Mouse (Mus musculus): ENCODE results near the gene Nelfb. TPM values are rescaled to one million over a fixed set of nuclear protein-coding genes. Genes with fewer than 3 reads are reported as not detected.

Gene Nelfb
- polyA plus RNA-seq, 1 experiment from 2014 or later = 93.7 TPM

GRCm38 (mm10) chr2:25218445-25218844, 7.2 kb upstream of the Nelfb start, which contains the start of gene Fam166a:
Gene Fam166a, plus strand, starts transcription at chr2:25218745.
- Histone ChIP-seq H3K4me2 (replicated peaks; ENCODE audit: low read depth, low read length) (no peak within 1 kb of the TSS), H3K9me3 (ENCODE audit: control insufficient read depth, low read length) (no peaks in the 10 kb centered on the region), H3K27me3 (ENCODE audit: control insufficient read depth, insufficient read depth, low read length) (no peaks in the 10 kb centered on the region), H3K36me3 (ENCODE audit: control insufficient read depth, insufficient read depth, low read length) (no peaks in the 10 kb centered on the region), H3K4me3 (ENCODE audit: low read depth, low read length) (no peak within 1 kb of the TSS), H3K9ac (ENCODE audit: low read depth, low read length) (no peak within 1 kb of the TSS), H3K27ac (ENCODE audit: low read depth, low read length) (no peak within 1 kb of the TSS), H3K4me1 (replicated peaks; ENCODE audit: control insufficient read depth, insufficient read depth, low read length) (no peaks in the 10 kb centered on the region)
- no peak for ATAC-seq (ENCODE audit: low FRiP score)
- DNase-seq (ENCODE audit: low spot score) = no peak

- Histone ChIP-seq H3K27me3 (ENCODE audit: control insufficient read depth, insufficient read depth, low read length) (no peaks in the 10 kb centered on the region), H3K4me1 (replicated peaks; ENCODE audit: control insufficient read depth, insufficient read depth, low read length) (no peaks in the 10 kb centered on the region), H3K9ac (ENCODE audit: low read depth, low read length) (no peak overlapping the region), H3K4me3 (ENCODE audit: low read depth, low read length) (no peak overlapping the region), H3K27ac (ENCODE audit: low read depth, low read length) (no peak overlapping the region), H3K9me3 (ENCODE audit: control insufficient read depth, low read length) (no peaks in the 10 kb centered on the region), H3K4me2 (replicated peaks; ENCODE audit: low read depth, low read length) (no peak overlapping the region), H3K36me3 (ENCODE audit: control insufficient read depth, insufficient read depth, low read length) (no peaks in the 10 kb centered on the region)
- ATAC-seq (ENCODE audit: low FRiP score) = no peak
- WGBS = 68% methylated on average over 2 of the region's 2 CpGs
- DNase-seq (ENCODE audit: low spot score) = no peak
Measured at GRCm38 (mm10) chr2:25217666-25218065, 6.4 kb upstream of the Nelfb start.

GRCm38 (mm10) chr2:25214444-25214843, 3.2 kb upstream of the Nelfb start, which contains the start of gene Stpg3:
Gene Stpg3, minus strand, starts transcription at chr2:25214637.
- no peak within 1 kb of the TSS for H3K9ac ChIP-seq (ENCODE audit: low read depth, low read length)
- H3K36me3 ChIP-seq (ENCODE audit: control insufficient read depth, insufficient read depth, low read length) = no peaks in the 10 kb centered on the region
- no peaks in the 10 kb centered on the region for H3K27me3 ChIP-seq (ENCODE audit: control insufficient read depth, insufficient read depth, low read length)
- H3K9me3 ChIP-seq (ENCODE audit: control insufficient read depth, low read length) = no peaks in the 10 kb centered on the region
- DNase-seq (ENCODE audit: low spot score) (no peak), ATAC-seq (ENCODE audit: low FRiP score) (no peak)
- H3K4me3 ChIP-seq (ENCODE audit: low read depth, low read length) = no peak within 1 kb of the TSS
- H3K27ac ChIP-seq (ENCODE audit: low read depth, low read length) = no peak within 1 kb of the TSS
- 67% methylated on average over 3 of the region's 3 CpGs for WGBS
- H3K4me1 ChIP-seq (replicated peaks; ENCODE audit: control insufficient read depth, insufficient read depth, low read length) = peaks cover 6% of the 10 kb centered on the region; the same call in 1 of the 2 replicates
- no peak within 1 kb of the TSS for H3K4me2 ChIP-seq (replicated peaks; ENCODE audit: low read depth, low read length)

GRCm38 (mm10) chr2:25213266-25213865, 2.1 kb upstream of the Nelfb start:
- peaks cover 6% of the 10 kb centered on the region; the same call in 1 of the 2 replicates for H3K4me1 ChIP-seq (replicated peaks; ENCODE audit: control insufficient read depth, insufficient read depth, low read length)
- DNase-seq (ENCODE audit: low spot score) (no peak), ATAC-seq (ENCODE audit: low FRiP score) (no peak)
- no peaks in the 10 kb centered on the region for H3K9me3 ChIP-seq (ENCODE audit: control insufficient read depth, low read length)
- no peak overlapping the region for H3K4me2 ChIP-seq (replicated peaks; ENCODE audit: low read depth, low read length)
- no peak overlapping the region for H3K27ac ChIP-seq (ENCODE audit: low read depth, low read length)
- 67% methylated on average over 23 of the region's 23 CpGs for WGBS
- H3K9ac ChIP-seq (ENCODE audit: low read depth, low read length) = no peak overlapping the region
- H3K27me3 ChIP-seq (ENCODE audit: control insufficient read depth, insufficient read depth, low read length) = no peaks in the 10 kb centered on the region
- H3K4me3 ChIP-seq (ENCODE audit: low read depth, low read length) = no peak overlapping the region
- no peaks in the 10 kb centered on the region for H3K36me3 ChIP-seq (ENCODE audit: control insufficient read depth, insufficient read depth, low read length)

GRCm38 (mm10) chr2:25210686-25211085, 603 bp downstream of the Nelfb start:
- ATAC-seq (ENCODE audit: low FRiP score) (peak; percentile 55; the same call in 1 of the 2 replicates), DNase-seq (ENCODE audit: low spot score) (no peak)
- Histone ChIP-seq H3K4me2 (replicated peaks; ENCODE audit: low read depth, low read length) (peak overlapping the region; percentile 70), H3K4me3 (ENCODE audit: low read depth, low read length) (peak overlapping the region; percentile 90), H3K27me3 (ENCODE audit: control insufficient read depth, insufficient read depth, low read length) (no peaks in the 10 kb centered on the region), H3K36me3 (ENCODE audit: control insufficient read depth, insufficient read depth, low read length) (0 out of 2 replicates have a peak, but pooled peaks cover 2% of the 10 kb centered on the region), H3K9ac (ENCODE audit: low read depth, low read length) (peak overlapping the region; percentile 95), H3K27ac (ENCODE audit: low read depth, low read length) (peak overlapping the region; percentile 87; the same call in 1 of the 2 replicates), H3K9me3 (ENCODE audit: control insufficient read depth, low read length) (no peaks in the 10 kb centered on the region), H3K4me1 (replicated peaks; ENCODE audit: control insufficient read depth, insufficient read depth, low read length) (peaks cover 6% of the 10 kb centered on the region; the same call in 1 of the 2 replicates)
- under 1% methylated on average over 24 of the region's 24 CpGs for WGBS

GRCm38 (mm10) chr2:25207593-25207992, 3.7 kb downstream of the Nelfb start:
- DNase-seq (ENCODE audit: low spot score) = no peak
- no peak overlapping the region for H3K27ac ChIP-seq (ENCODE audit: low read depth, low read length)
- H3K9me3 ChIP-seq (ENCODE audit: control insufficient read depth, low read length) = no peaks in the 10 kb centered on the region
- H3K4me1 ChIP-seq (replicated peaks; ENCODE audit: control insufficient read depth, insufficient read depth, low read length) = peaks cover 6% of the 10 kb centered on the region; the same call in 1 of the 2 replicates
- H3K9ac ChIP-seq (ENCODE audit: low read depth, low read length) = no peak overlapping the region
- 0 out of 2 replicates have a peak, but pooled peaks cover 4% of the 10 kb centered on the region for H3K36me3 ChIP-seq (ENCODE audit: control insufficient read depth, insufficient read depth, low read length)
- H3K4me2 ChIP-seq (replicated peaks; ENCODE audit: low read depth, low read length) = no peak overlapping the region
- H3K4me3 ChIP-seq (ENCODE audit: low read depth, low read length) = no peak overlapping the region
- WGBS = 92% methylated on average over 1 of the region's 1 CpGs
- no peaks in the 10 kb centered on the region for H3K27me3 ChIP-seq (ENCODE audit: control insufficient read depth, insufficient read depth, low read length)
- ATAC-seq (ENCODE audit: low FRiP score) = no peak

GRCm38 (mm10) chr2:25203631-25204214, 7.6 kb downstream of the Nelfb start:
- DNase-seq (ENCODE audit: low spot score) (no peak), ATAC-seq (ENCODE audit: low FRiP score) (no peak)
- H3K4me1 ChIP-seq (replicated peaks; ENCODE audit: control insufficient read depth, insufficient read depth, low read length) = no peaks in the 10 kb centered on the region
- H3K27me3 ChIP-seq (ENCODE audit: control insufficient read depth, insufficient read depth, low read length) = no peaks in the 10 kb centered on the region
- WGBS = 78% methylated on average over 4 of the region's 4 CpGs
- H3K4me2 ChIP-seq (replicated peaks; ENCODE audit: low read depth, low read length) = no peak overlapping the region
- peaks cover 11% of the 10 kb centered on the region; the same call in 1 of the 2 replicates for H3K36me3 ChIP-seq (ENCODE audit: control insufficient read depth, insufficient read depth, low read length)
- H3K4me3 ChIP-seq (ENCODE audit: low read depth, low read length) = no peak overlapping the region
- H3K9me3 ChIP-seq (ENCODE audit: control insufficient read depth, low read length) = no peaks in the 10 kb centered on the region
- H3K9ac ChIP-seq (ENCODE audit: low read depth, low read length) = no peak overlapping the region
- H3K27ac ChIP-seq (ENCODE audit: low read depth, low read length) = no peak overlapping the region

- no peaks in the 10 kb centered on the region for H3K4me1 ChIP-seq (replicated peaks; ENCODE audit: control insufficient read depth, insufficient read depth, low read length)
- 100% methylated on average over 2 of the region's 2 CpGs for WGBS
- H3K9ac ChIP-seq (ENCODE audit: low read depth, low read length) = no peak overlapping the region
- H3K9me3 ChIP-seq (ENCODE audit: control insufficient read depth, low read length) = no peaks in the 10 kb centered on the region
- peaks cover 10% of the 10 kb centered on the region; the same call in 1 of the 2 replicates for H3K36me3 ChIP-seq (ENCODE audit: control insufficient read depth, insufficient read depth, low read length)
- no peak overlapping the region for H3K4me3 ChIP-seq (ENCODE audit: low read depth, low read length)
- peaks cover 12% of the 10 kb centered on the region for H3K27me3 ChIP-seq (ENCODE audit: control insufficient read depth, insufficient read depth, low read length)
- no peak overlapping the region for H3K4me2 ChIP-seq (replicated peaks; ENCODE audit: low read depth, low read length)
- H3K27ac ChIP-seq (ENCODE audit: low read depth, low read length) = no peak overlapping the region
- DNase-seq (ENCODE audit: low spot score) = no peak
- no peak for ATAC-seq (ENCODE audit: low FRiP score)
Measured at GRCm38 (mm10) chr2:25200631-25201030, 10.7 kb downstream of the Nelfb start.

- Histone ChIP-seq H3K27me3 (ENCODE audit: control insufficient read depth, insufficient read depth, low read length) (peaks cover 24% of the 10 kb centered on the region), H3K4me2 (replicated peaks; ENCODE audit: low read depth, low read length) (no peak overlapping the region), H3K9me3 (ENCODE audit: control insufficient read depth, low read length) (no peaks in the 10 kb centered on the region), H3K4me1 (replicated peaks; ENCODE audit: control insufficient read depth, insufficient read depth, low read length) (peaks cover 2% of the 10 kb centered on the region; the same call in 1 of the 2 replicates), H3K36me3 (ENCODE audit: control insufficient read depth, insufficient read depth, low read length) (peaks cover 7% of the 10 kb centered on the region; the same call in 1 of the 2 replicates), H3K9ac (ENCODE audit: low read depth, low read length) (no peak overlapping the region), H3K4me3 (ENCODE audit: low read depth, low read length) (no peak overlapping the region), H3K27ac (ENCODE audit: low read depth, low read length) (no peak overlapping the region)
- DNase-seq (ENCODE audit: low spot score) (no peak), ATAC-seq (ENCODE audit: low FRiP score) (no peak)
Measured at GRCm38 (mm10) chr2:25197946-25198345, 13.3 kb downstream of the Nelfb start.
